Mouse (Mus musculus) frontal cortex, adult 2 months (tissue): Measurements from ENCODE around the gene Pigt. TPM values are rescaled to one million over a fixed set of nuclear protein-coding genes. Genes with fewer than 3 reads are reported as not detected.

ENCODE experiments used
- polyA plus RNA-seq: library from polyadenylated mRNA; depleted of rRNA; stranded (reverse); fragments of >200 nt; gene quantifications from 2 replicates; pipeline ENCODE4 v1.2.3, GENCODE M21; 2012; rRNA removed

Pigt gene
- polyA plus RNA-seq, 1 experiment = 80.6 TPM

Other genes starting within 250 kb of the Pigt start
- gene Svs3b, start 240.9 kb upstream of the Pigt start, polyA plus RNA-seq = not detected in 2 replicates
- not detected in 2 replicates for gene Svs4, start 219.1 kb upstream of the Pigt start, polyA plus RNA-seq
- not detected in 2 replicates for gene Svs3a, start 208.3 kb upstream of the Pigt start, polyA plus RNA-seq
- gene Svs6, start 180.8 kb upstream of the Pigt start, polyA plus RNA-seq = not detected in 2 replicates
- gene Svs5, start 164.8 kb upstream of the Pigt start, polyA plus RNA-seq = not detected in 2 replicates
- gene Slpi, start 108.4 kb upstream of the Pigt start, polyA plus RNA-seq = 0.67 and 0.68 TPM in 2 replicates
- gene Rbpjl, start 94.4 kb upstream of the Pigt start, polyA plus RNA-seq = 1.7 and 1.8 TPM in 2 replicates
- 25.8 and 25.9 TPM in 2 replicates for gene Matn4, start 92.4 kb upstream of the Pigt start, polyA plus RNA-seq
- gene Sdc4, start 53.6 kb upstream of the Pigt start, polyA plus RNA-seq = 45.0 and 46.5 TPM in 2 replicates
- gene Sys1, start 40.6 kb upstream of the Pigt start, polyA plus RNA-seq = 58.1 and 59.1 TPM in 2 replicates
- 9.3 and 10.0 TPM in 2 replicates for gene Gm20458, start 36.6 kb upstream of the Pigt start, polyA plus RNA-seq
- gene Trp53tg5, start 23.8 kb upstream of the Pigt start, polyA plus RNA-seq = not detected in 2 replicates
- gene Dbndd2, start 11.4 kb upstream of the Pigt start, polyA plus RNA-seq = 182 and 219 TPM in 2 replicates
- gene Wfdc2, start 64.9 kb downstream of the Pigt start, polyA plus RNA-seq = 0.76 and 1.2 TPM in 2 replicates
- gene Spint3, start 75.9 kb downstream of the Pigt start, polyA plus RNA-seq = not detected in 2 replicates
- gene Wfdc6a, start 87.9 kb downstream of the Pigt start, polyA plus RNA-seq = 0.12 TPM in 1 of 2 replicates, not detected in the other
- not detected in 2 replicates for gene Eppin, start 96.1 kb downstream of the Pigt start, polyA plus RNA-seq
- gene Wfdc6b, start 116.0 kb downstream of the Pigt start, polyA plus RNA-seq = not detected in 2 replicates
- not detected in 2 replicates for gene Wfdc8, start 116.1 kb downstream of the Pigt start, polyA plus RNA-seq
- not detected in 2 replicates for gene Wfdc16, start 141.3 kb downstream of the Pigt start, polyA plus RNA-seq
- gene Wfdc10, start 158.5 kb downstream of the Pigt start, polyA plus RNA-seq = not detected in 2 replicates
- not detected in 2 replicates for gene Wfdc9, start 159.1 kb downstream of the Pigt start, polyA plus RNA-seq
- not detected in 2 replicates for gene Wfdc11, start 176.6 kb downstream of the Pigt start, polyA plus RNA-seq
- not detected in 2 replicates for gene Wfdc13, start 187.6 kb downstream of the Pigt start, polyA plus RNA-seq
- gene Spint4, start 201.0 kb downstream of the Pigt start, polyA plus RNA-seq = not detected in 2 replicates
- not detected in 2 replicates for gene Spint5, start 217.8 kb downstream of the Pigt start, polyA plus RNA-seq
- 2.4 and 3.3 TPM in 2 replicates for gene Wfdc3, start 248.4 kb downstream of the Pigt start, polyA plus RNA-seq
- 44.3 and 46.4 TPM in 2 replicates for gene Dnttip1, start 248.5 kb downstream of the Pigt start, polyA plus RNA-seq